Mouse (Mus musculus) MEL (cell line): ENCODE data around the gene 1700020D05Rik.

ENCODE experiments used
- CTCF ChIP-seq, 3 experiments: IDR thresholded peaks in 2 of 3; conservative IDR thresholded peaks in 1 of 3; 2 replicates each; pipeline ENCODE4 v1.5.1; 2011 to 2012; ENCODE audit warnings: low read length in 3 of 3, low read depth in 2 of 3, mild to moderate bottlenecking in 2 of 3, improper control_type of control experiment in 1 of 3, inconsistent platforms in 1 of 3, mixed read lengths in 1 of 3, moderate library complexity in 1 of 3; ENCODE audit not compliant: control insufficient read depth in 1 of 3, insufficient read depth in 1 of 3, poor library complexity in 1 of 3, severe bottlenecking in 1 of 3
- POLR2A ChIP-seq, 2 experiments: IDR thresholded peaks; 2 replicates each; pipeline ENCODE4 v1.6.1; 2011 to 2012; ENCODE audit warnings: low read length in 2 of 2, mild to moderate bottlenecking in 2 of 2, control low read depth in 1 of 2, improper control_type of control experiment in 1 of 2, low read depth in 1 of 2, moderate library complexity in 1 of 2; ENCODE audit not compliant: control insufficient read depth in 1 of 2, insufficient read depth in 1 of 2, poor library complexity in 1 of 2
- TAL1 ChIP-seq: IDR thresholded peaks from 2 replicates; pipeline ENCODE4 v1.6.1; 2012; ENCODE audit warnings: mild to moderate bottlenecking, inconsistent platforms, low read length, moderate library complexity, mixed read lengths

DNA sequence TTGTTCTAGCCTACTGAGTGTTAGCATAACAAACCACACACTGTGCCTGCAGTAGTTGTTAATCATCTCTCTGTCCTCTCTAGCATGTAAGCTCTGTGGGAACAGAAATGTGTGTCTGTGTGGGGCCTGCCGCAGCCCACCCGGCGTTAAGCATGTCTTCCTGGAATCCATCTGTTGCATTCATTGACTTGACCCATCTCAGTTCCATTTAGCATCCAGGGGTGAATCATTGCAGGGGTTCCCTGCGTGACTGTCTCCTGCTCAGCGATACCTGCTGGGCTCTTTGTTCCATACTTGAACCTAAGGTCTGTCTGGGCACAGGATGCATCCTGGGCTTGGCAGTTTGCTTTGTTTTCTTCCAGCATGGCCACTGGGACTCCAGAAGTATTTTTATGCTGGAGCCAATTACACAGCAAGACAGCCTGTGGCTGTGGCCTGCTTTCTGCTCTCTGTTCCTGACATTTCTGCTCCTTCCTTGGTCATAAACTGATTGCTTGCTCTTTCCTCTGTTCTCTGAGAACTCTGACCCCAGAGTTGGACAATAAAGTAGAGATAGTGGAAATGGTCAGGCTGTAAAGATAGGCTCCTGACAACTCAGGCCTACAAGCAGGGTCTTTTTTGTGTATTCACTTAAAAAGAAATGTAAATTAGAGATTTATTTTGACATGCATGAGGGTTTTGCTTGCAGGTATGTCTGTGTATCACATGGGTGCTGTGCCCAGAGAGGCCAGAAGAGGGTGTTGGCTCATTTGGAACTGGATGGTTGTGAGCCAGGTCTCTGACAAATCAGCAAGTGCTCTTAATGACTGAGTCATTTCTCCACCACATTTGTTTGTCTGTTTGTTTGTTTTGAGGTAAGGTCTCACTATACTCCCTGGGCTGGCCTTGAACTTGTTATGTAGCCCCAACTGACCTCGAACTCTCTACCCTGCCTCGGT, 12.5 kb upstream of the 1700020D05Rik start:
- peak in 2 of 3 experiments; percentile 20 to 45; a peak in 3 of 6 replicates for TF ChIP-seq CTCF (IDR thresholded peaks at IDR 0.05 in 2 of 3, conservative IDR thresholded peaks at IDR 0.05 in 1 of 3; ENCODE audit: control insufficient read depth in 1 of 3, insufficient read depth in 1 of 3, low read depth in 2 of 3, low read length in 3 of 3, poor library complexity in 1 of 3, severe bottlenecking in 1 of 3)
- no peak for TF ChIP-seq POLR2A (IDR thresholded peaks at IDR 0.05; ENCODE audit: control insufficient read depth in 1 of 2, insufficient read depth in 1 of 2, low read depth in 1 of 2, low read length in 2 of 2, poor library complexity in 1 of 2)
- TF ChIP-seq TAL1, result no peak
